Mouse (Mus musculus) thymus, adult 2 months (tissue): ENCODE measurements around the gene Ap2a1. TPM values are rescaled to one million over a fixed set of nuclear protein-coding genes. Genes with fewer than 3 reads are reported as not detected.

ENCODE experiments used
- DNase-seq: peaks from one replicate; pipeline ENCODE4 v3.0.0; 2021
- H3K27ac ChIP-seq: fragments of 200-500 bp; 2 replicates; pipeline ENCODE4 v1.5.1; 2012; ENCODE audit warnings: low read length, control low read depth; ENCODE audit not compliant: control insufficient read depth, insufficient read depth
- H3K27me3 ChIP-seq: fragments of 200-500 bp; 2 replicates; pipeline ENCODE4 v1.6.1; 2012; ENCODE audit warnings: mild to moderate bottlenecking, low read length, moderate library complexity, mixed read lengths; ENCODE audit not compliant: control insufficient read depth, insufficient read depth
- H3K36me3 ChIP-seq: fragments of 200-500 bp; 2 replicates; pipeline ENCODE4 v1.6.1; 2012; ENCODE audit warnings: mild to moderate bottlenecking, low read length, moderate library complexity; ENCODE audit not compliant: control insufficient read depth, insufficient read depth
- H3K4me1 ChIP-seq: fragments of 200-500 bp; replicated peaks from 2 replicates; pipeline ENCODE4 v1.6.1; 2012; ENCODE audit warnings: low read length; ENCODE audit not compliant: control insufficient read depth, insufficient read depth
- H3K4me3 ChIP-seq: fragments of 200-500 bp; 2 replicates; pipeline ENCODE4 v1.5.1; 2012; ENCODE audit warnings: mild to moderate bottlenecking, low read length, control low read depth, moderate library complexity; ENCODE audit not compliant: control insufficient read depth, insufficient read depth
- CTCF ChIP-seq: fragments of 200-500 bp; IDR thresholded peaks from 2 replicates; pipeline ENCODE4 v1.5.1; 2012; ENCODE audit warnings: mild to moderate bottlenecking, control low read depth, low read length, moderate library complexity, borderline replicate concordance; ENCODE audit not compliant: control insufficient read depth, poor library complexity, insufficient read depth; ENCODE audit errors: extremely low read depth
- POLR2A ChIP-seq: fragments of 200-500 bp; IDR thresholded peaks from 2 replicates; pipeline ENCODE4 v1.6.1; 2012; ENCODE audit warnings: mild to moderate bottlenecking, low read length, control low read depth, moderate library complexity; ENCODE audit not compliant: control insufficient read depth, poor library complexity, insufficient read depth; ENCODE audit errors: extremely low read depth
- WGBS: fragments of 180-500 bp; shearing (Covaris S2); methylation state at CpG from one replicate; pipeline ENCODE4 v1.1.7; 2018; 5-methylcytosine and 5-hydroxymethylcytosine counted together
- polyA plus RNA-seq: library from polyadenylated mRNA; depleted of rRNA; stranded (reverse); fragments of >200 nt; gene quantifications from 2 replicates; pipeline ENCODE4 v1.2.3, GENCODE M21; 2012

The Ap2a1 gene
- polyA plus RNA-seq, 1 experiment: 133 TPM

DNA sequence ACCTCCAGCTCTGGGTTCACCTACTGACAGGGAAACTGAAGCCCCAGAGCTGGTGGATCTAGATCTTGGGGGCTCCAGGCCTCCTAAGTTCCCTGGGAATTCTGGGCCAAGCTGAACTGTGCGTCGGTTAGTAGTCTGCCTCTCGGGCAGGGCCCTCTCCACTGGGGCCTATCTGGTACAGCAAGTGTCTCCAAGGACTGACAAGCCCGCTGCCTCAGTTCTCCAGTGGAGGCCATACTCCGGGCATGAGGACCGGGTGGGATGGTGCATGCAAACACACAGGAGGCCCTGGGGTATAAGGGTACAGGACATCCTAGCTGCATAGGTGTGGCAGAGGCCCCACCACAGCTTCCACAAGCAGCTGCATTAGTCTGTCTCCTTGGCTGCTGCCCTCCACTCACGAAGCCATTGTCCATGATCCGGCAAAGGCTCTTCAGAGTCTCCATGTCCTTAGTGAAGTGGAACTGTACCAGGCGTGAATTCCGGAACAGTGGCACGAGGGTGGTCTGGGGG, 65.3 kb downstream of the Ap2a1 start:
- Histone ChIP-seq H3K27ac (no peak overlapping the region), H3K36me3 (peaks cover 27% of the 10 kb centered on the region), H3K27me3 (no peaks in the 10 kb centered on the region), H3K4me3 (no peak overlapping the region), H3K4me1 (peaks cover 18% of the 10 kb centered on the region)
- no peak for TF ChIP-seq POLR2A
- no peak for TF ChIP-seq CTCF
- WGBS: 95% methylated on average over 11 of the region's 11 CpGs
- DNase-seq: no peak

DNA sequence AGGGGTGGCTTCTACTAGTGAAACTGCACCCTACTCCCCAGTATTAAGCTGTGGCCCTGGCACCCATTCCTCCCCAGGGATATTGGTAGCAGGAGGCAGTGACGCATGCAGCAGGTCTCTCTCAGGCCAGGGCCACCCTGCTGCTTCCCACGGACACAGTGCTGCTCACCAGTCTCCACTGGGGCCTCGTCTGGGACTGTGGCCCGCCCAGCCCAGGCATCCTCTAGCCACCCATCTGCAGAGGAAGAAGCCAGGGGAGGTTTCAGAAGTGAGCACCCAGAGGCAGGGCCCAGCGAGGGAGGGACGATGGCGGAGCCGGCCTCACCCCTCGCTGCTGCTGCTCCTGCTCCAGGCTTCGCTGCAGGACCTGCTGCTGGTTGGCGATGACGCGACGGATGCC, 66.1 kb downstream of the Ap2a1 start:
- Histone ChIP-seq H3K27ac (no peak overlapping the region), H3K27me3 (no peaks in the 10 kb centered on the region), H3K4me3 (no peak overlapping the region), H3K36me3 (peaks cover 27% of the 10 kb centered on the region), H3K4me1 (peaks cover 19% of the 10 kb centered on the region)
- 95% methylated on average over 14 of the region's 14 CpGs for whole genome bisulfite sequencing
- no peak for DNase-seq
- TF ChIP-seq CTCF: no peak
- TF ChIP-seq POLR2A: no peak

DNA sequence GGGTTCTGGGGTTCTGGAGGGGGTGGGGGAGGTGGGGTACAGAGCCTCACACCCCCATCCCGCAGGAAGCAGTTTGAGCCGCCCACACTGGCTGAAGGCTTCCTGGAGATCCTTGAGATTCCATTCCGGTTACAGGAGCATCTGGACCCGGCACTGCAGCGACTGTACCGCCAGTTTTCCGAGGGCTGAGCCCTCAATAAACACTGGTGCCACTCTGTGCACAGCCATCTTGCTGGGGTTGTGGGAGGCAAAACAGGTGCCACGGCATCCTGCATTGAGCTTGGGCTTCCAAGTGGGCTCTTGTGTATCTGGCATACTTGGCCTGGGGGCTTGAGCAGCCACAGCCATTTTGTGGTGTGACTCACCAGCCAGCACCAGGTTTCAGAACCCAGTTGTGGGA, 66.9 kb downstream of the Ap2a1 start:
- H3K36me3 ChIP-seq: peaks cover 27% of the 10 kb centered on the region
- DNase-seq: no peak
- WGBS: 96% methylated on average over 8 of the region's 8 CpGs
- no peaks in the 10 kb centered on the region for H3K27me3 ChIP-seq
- no peak overlapping the region for H3K4me3 ChIP-seq
- H3K4me1 ChIP-seq: peaks cover 16% of the 10 kb centered on the region
- no peak overlapping the region for H3K27ac ChIP-seq
- TF ChIP-seq POLR2A (no peak), CTCF (no peak)

DNA sequence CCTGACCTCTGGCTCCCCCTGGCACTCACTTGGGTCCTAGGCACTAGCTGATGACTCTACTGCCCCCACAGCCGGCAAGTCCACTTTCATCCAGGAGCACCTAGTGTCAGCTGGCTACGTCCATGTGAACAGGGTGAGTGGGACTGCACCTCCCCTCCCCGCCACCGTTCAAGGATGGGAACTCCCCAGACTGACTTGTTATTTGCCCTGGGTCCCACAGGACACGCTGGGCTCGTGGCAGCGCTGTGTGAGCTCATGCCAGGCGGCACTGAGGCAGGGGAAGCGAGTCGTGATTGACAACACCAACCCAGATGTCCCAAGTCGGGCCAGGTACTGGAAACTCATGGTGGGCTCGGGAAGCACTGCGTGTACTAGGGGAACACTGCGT, 67.9 kb downstream of the Ap2a1 start:
- 93% methylated on average over 14 of the region's 14 CpGs for WGBS
- Histone ChIP-seq H3K27ac (no peak overlapping the region), H3K4me1 (peaks cover 15% of the 10 kb centered on the region), H3K36me3 (peaks cover 27% of the 10 kb centered on the region), H3K4me3 (no peak overlapping the region), H3K27me3 (no peaks in the 10 kb centered on the region)
- TF ChIP-seq CTCF (no peak), POLR2A (no peak)
- no peak for DNase-seq

DNA sequence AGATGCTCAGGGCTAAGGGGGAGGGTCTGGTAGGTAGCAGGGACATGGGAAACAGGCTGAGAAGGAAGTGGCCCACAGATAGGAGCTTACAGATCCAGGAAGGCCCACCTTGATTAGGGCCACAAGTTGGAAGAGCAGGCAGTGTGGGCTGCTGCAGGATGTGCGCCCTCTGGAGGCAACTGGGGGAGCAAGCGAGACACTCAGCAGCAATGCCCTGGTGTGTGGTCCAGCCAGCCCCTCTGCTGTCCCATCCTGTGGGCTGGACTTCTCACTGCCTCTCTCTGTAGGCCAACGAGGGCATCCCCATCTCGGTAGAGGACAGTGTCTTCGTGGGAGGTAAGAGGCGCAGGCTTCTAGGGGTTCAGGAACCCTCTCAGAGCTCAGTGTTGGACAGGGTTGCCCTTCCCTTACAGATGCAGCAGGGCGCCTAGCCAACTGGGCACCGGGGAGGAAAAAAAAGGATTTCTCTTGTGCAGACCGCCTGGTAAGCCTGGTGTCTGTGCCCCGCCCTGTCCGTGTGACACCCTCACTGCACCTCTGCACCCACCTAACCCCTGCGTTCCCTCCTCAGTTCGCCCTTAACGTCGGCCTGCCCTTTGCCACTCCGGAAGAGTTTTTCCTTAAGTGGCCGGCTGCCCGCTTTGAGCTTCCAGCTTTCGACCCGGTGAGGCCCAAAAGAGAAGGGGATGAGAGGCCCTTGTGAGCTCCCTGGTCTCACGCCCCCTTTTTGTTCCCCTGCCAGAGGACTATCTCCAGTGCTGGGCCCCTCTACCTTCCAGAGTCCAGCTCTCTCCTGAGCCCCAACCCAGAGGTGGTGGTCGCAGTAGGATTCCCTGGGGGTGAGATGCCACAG, 68.5 kb downstream of the Ap2a1 start:
- H3K27me3 ChIP-seq: no peaks in the 10 kb centered on the region
- no peak overlapping the region for H3K27ac ChIP-seq
- 74% methylated on average over 22 of the region's 22 CpGs for WGBS
- peaks cover 17% of the 10 kb centered on the region for H3K4me1 ChIP-seq
- peak; percentile 67 for DNase-seq
- H3K36me3 ChIP-seq: peaks cover 27% of the 10 kb centered on the region
- no peak overlapping the region for H3K4me3 ChIP-seq
- TF ChIP-seq POLR2A: no peak
- peak; percentile 77; the same call in 1 of the 2 replicates for TF ChIP-seq CTCF

DNA sequence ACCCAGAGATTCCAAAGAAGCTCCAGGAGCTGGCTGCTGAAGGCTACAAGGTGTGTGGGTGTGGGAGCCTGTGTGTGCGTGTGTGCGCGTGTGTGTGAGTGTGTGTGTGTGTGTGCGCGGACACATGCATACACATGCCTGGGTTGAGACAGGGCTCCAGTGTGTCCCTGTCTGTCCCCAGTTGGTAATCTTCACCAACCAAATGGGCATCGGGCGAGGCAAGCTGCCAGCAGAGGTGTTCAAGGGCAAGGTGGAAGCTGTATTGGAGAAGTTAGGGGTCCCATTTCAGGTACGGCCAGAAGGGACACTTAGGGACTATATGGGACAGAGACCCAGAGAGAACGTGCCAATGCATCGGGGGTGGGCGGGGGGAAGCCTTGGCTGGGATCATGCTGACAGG, 69.4 kb downstream of the Ap2a1 start:
- no peak overlapping the region for H3K4me3 ChIP-seq
- H3K4me1 ChIP-seq: peaks cover 26% of the 10 kb centered on the region
- WGBS: 93% methylated on average over 11 of the region's 11 CpGs

DNA sequence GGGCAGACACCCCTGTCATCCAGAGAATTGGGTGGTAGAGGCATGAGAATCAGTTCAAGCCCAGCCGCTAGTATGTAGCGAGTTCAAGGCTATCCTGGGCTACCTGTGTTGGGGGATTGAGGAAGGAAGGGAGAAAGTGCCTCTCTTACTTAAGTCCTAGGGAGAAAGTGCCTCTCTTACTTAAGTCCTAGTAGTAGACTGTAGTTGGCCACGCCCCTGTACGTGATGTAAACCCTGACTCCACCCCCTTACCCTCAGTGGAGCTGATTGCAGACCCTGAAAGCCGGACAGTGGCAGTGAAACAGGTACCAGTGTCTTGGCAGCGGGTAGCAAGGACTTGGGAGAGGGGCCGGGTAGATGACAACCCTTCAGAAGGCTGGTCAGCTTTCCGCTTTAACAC, 71.4 kb downstream of the Ap2a1 start:
- Histone ChIP-seq H3K27ac (no peak overlapping the region), H3K4me1 (peaks cover 34% of the 10 kb centered on the region), H3K36me3 (peaks cover 8% of the 10 kb centered on the region; the same call in 1 of the 2 replicates), H3K27me3 (no peaks in the 10 kb centered on the region), H3K4me3 (0 out of 2 replicates have a peak overlapping the region, but pooled peaks have one; percentile 88)
- WGBS: 37% methylated on average over 8 of the region's 8 CpGs
- TF ChIP-seq CTCF: no peak
- no peak for TF ChIP-seq POLR2A
- DNase-seq: no peak

More for the DNA sequence above, 69.4 kb downstream of the Ap2a1 start:
- peaks cover 27% of the 10 kb centered on the region for H3K36me3 ChIP-seq
- no peaks in the 10 kb centered on the region for H3K27me3 ChIP-seq
- DNase-seq: no peak
- TF ChIP-seq CTCF (no peak), POLR2A (no peak)
- H3K27ac ChIP-seq: no peak overlapping the region
